Mouse (Mus musculus) cerebellum, adult 2 months (tissue): ENCODE measurements at regions not wholly inside any gene's neighbourhood (a gene's known extent, or its start where the extent isn't known, plus 50 kb on each side); places are given as distances from the start of the nearest gene placed in this dataset.

Experiments used
- CTCF ChIP-seq: fragments of 200-500 bp; IDR thresholded peaks from 2 replicates; pipeline ENCODE4 v1.5.1; 2011; ENCODE audit warnings: low read depth, mild to moderate bottlenecking, control low read depth, low read length, moderate library complexity, borderline replicate concordance; ENCODE audit not compliant: insufficient read depth
- POLR2A ChIP-seq: fragments of 200-500 bp; IDR thresholded peaks from 2 replicates; pipeline ENCODE4 v1.6.1; 2011; ENCODE audit warnings: low read length, control low read depth, borderline replicate concordance; ENCODE audit not compliant: insufficient read depth

GRCm38 (mm10) chr3:51002662-51003061 is 221.6 kb upstream of the Noct start:
- TF ChIP-seq CTCF (no peak), POLR2A (no peak)
